Mouse (Mus musculus) CD4-positive naive resting alpha-beta T cell, adult 57 days (primary cell): ENCODE data around the gene Def6. TPM values are rescaled to one million over a fixed set of nuclear protein-coding genes. Genes with fewer than 3 reads are reported as not detected.

Source experiments
- total RNA-seq: library from RNA; stranded (reverse); gene quantifications from one replicate; pipeline ENCODE4 v1.2.4, GENCODE M21; 2023

Def6 gene
- 161 TPM for total RNA-seq

GRCm38 (mm10) chr17:28207591-28208313, at the start of gene Def6:
Def6 (plus strand) TSS chr17:28207778.

GRCm38 (mm10) chr17:28176775-28177539, 30.6 kb upstream of the Def6 start, which contains the start of gene Zfp523:
Zfp523 (plus strand) TSS chr17:28177129.

GRCm38 (mm10) chr17:28232475-28233060, 25.0 kb downstream of the Def6 start, which contains the start of gene Ppard:
Ppard (plus strand) TSS chr17:28232700.

Other genes starting within 250 kb of the Def6 start
- 1.4 TPM for gene Tcp11, start 127.1 kb upstream of the Def6 start, total RNA-seq
- not detected for gene Scube3, start 65.6 kb upstream of the Def6 start, total RNA-seq
- gene Zfp523, start 30.6 kb upstream of the Def6 start, total RNA-seq: 18.3 TPM
- 35.1 TPM for gene Ppard, start 24.9 kb downstream of the Def6 start, total RNA-seq
- 30.6 TPM for gene Fance, start 105.7 kb downstream of the Def6 start, total RNA-seq
- gene Rpl10a, start 120.7 kb downstream of the Def6 start, total RNA-seq: 2,031 TPM
- gene Tead3, start 143.0 kb downstream of the Def6 start, total RNA-seq: 0.86 TPM
- gene Tulp1, start 157.4 kb downstream of the Def6 start, total RNA-seq: not detected